Mouse (Mus musculus): ENCODE results near the gene Lrrc8b. TPM values are rescaled to one million over a fixed set of nuclear protein-coding genes. Genes with fewer than 3 reads are reported as not detected.

Lrrc8b gene
- polyA plus RNA-seq, 1 experiment from 2014 or later, result 10.6 TPM

- Histone ChIP-seq H3K9ac (ENCODE audit: low read depth, low read length) (no peak overlapping the region), H3K27ac (replicated peaks; ENCODE audit: low read depth, low read length) (no peak overlapping the region), H3K9me3 (ENCODE audit: control insufficient read depth, low read length) (0 out of 2 replicates have a peak, but pooled peaks cover 4% of the 10 kb centered on the region), H3K4me1 (ENCODE audit: control insufficient read depth, insufficient read depth, low read length) (peaks cover 6% of the 10 kb centered on the region), H3K4me2 (ENCODE audit: low read depth, low read length) (no peak overlapping the region), H3K27me3 (replicated peaks; ENCODE audit: control insufficient read depth, insufficient read depth, low read length) (no peaks in the 10 kb centered on the region), H3K36me3 (ENCODE audit: control insufficient read depth, insufficient read depth, low read length) (no peaks in the 10 kb centered on the region), H3K4me3 (ENCODE audit: low read depth, low read length) (no peak overlapping the region)
- ATAC-seq (ENCODE audit: low read depth) (no peak), DNase-seq (ENCODE audit: low spot score) (no peak)
- 79% methylated on average over 3 of the region's 3 CpGs for WGBS
Measured at GRCm38 (mm10) chr5:105501136-105501535, 85.6 kb downstream of the Lrrc8b start.

- Histone ChIP-seq H3K27me3 (replicated peaks; ENCODE audit: control insufficient read depth, insufficient read depth, low read length) (no peaks in the 10 kb centered on the region), H3K36me3 (ENCODE audit: control insufficient read depth, insufficient read depth, low read length) (no peaks in the 10 kb centered on the region), H3K4me1 (ENCODE audit: control insufficient read depth, insufficient read depth, low read length) (no peaks in the 10 kb centered on the region), H3K4me3 (ENCODE audit: low read depth, low read length) (no peak overlapping the region), H3K27ac (replicated peaks; ENCODE audit: low read depth, low read length) (no peak overlapping the region), H3K9ac (ENCODE audit: low read depth, low read length) (no peak overlapping the region), H3K9me3 (ENCODE audit: control insufficient read depth, low read length) (no peaks in the 10 kb centered on the region), H3K4me2 (ENCODE audit: low read depth, low read length) (no peak overlapping the region)
- WGBS, result 95% methylated on average over 6 of the region's 6 CpGs
- ATAC-seq (ENCODE audit: low read depth) (no peak), DNase-seq (ENCODE audit: low spot score) (no peak)
Measured at GRCm38 (mm10) chr5:105508813-105509212, 93.2 kb downstream of the Lrrc8b start.

GRCm38 (mm10) chr5:105512297-105512696, 96.7 kb downstream of the Lrrc8b start:
- H3K36me3 ChIP-seq (ENCODE audit: control insufficient read depth, insufficient read depth, low read length), result no peaks in the 10 kb centered on the region
- no peaks in the 10 kb centered on the region for H3K9me3 ChIP-seq (ENCODE audit: control insufficient read depth, low read length)
- H3K27me3 ChIP-seq (replicated peaks; ENCODE audit: control insufficient read depth, insufficient read depth, low read length), result no peaks in the 10 kb centered on the region
- 37% methylated on average over 4 of the region's 4 CpGs for WGBS
- no peak overlapping the region for H3K4me2 ChIP-seq (ENCODE audit: low read depth, low read length)
- H3K4me3 ChIP-seq (ENCODE audit: low read depth, low read length), result no peak overlapping the region
- no peak for DNase-seq (ENCODE audit: low spot score)
- H3K9ac ChIP-seq (ENCODE audit: low read depth, low read length), result no peak overlapping the region
- no peaks in the 10 kb centered on the region for H3K4me1 ChIP-seq (ENCODE audit: control insufficient read depth, insufficient read depth, low read length)
- no peak for ATAC-seq (ENCODE audit: low read depth)
- H3K27ac ChIP-seq (replicated peaks; ENCODE audit: low read depth, low read length), result no peak overlapping the region

- H3K27ac ChIP-seq (replicated peaks; ENCODE audit: low read depth, low read length), result no peak overlapping the region
- no peak overlapping the region for H3K9ac ChIP-seq (ENCODE audit: low read depth, low read length)
- H3K27me3 ChIP-seq (replicated peaks; ENCODE audit: control insufficient read depth, insufficient read depth, low read length), result no peaks in the 10 kb centered on the region
- no peak for DNase-seq (ENCODE audit: low spot score)
- no peaks in the 10 kb centered on the region for H3K36me3 ChIP-seq (ENCODE audit: control insufficient read depth, insufficient read depth, low read length)
- WGBS, result 50% methylated on average over 6 of the region's 6 CpGs
- H3K9me3 ChIP-seq (ENCODE audit: control insufficient read depth, low read length), result no peaks in the 10 kb centered on the region
- H3K4me2 ChIP-seq (ENCODE audit: low read depth, low read length), result no peak overlapping the region
- H3K4me1 ChIP-seq (ENCODE audit: control insufficient read depth, insufficient read depth, low read length), result peaks cover 2% of the 10 kb centered on the region
- ATAC-seq (ENCODE audit: low read depth), result no peak
- no peak overlapping the region for H3K4me3 ChIP-seq (ENCODE audit: low read depth, low read length)
Measured at GRCm38 (mm10) chr5:105515532-105515931, 100.0 kb downstream of the Lrrc8b start.

- Histone ChIP-seq H3K4me3 (ENCODE audit: low read depth, low read length) (no peak overlapping the region), H3K27ac (replicated peaks; ENCODE audit: low read depth, low read length) (no peak overlapping the region), H3K36me3 (ENCODE audit: control insufficient read depth, insufficient read depth, low read length) (no peaks in the 10 kb centered on the region), H3K27me3 (replicated peaks; ENCODE audit: control insufficient read depth, insufficient read depth, low read length) (no peaks in the 10 kb centered on the region), H3K9ac (ENCODE audit: low read depth, low read length) (no peak overlapping the region), H3K9me3 (ENCODE audit: control insufficient read depth, low read length) (no peaks in the 10 kb centered on the region), H3K4me2 (ENCODE audit: low read depth, low read length) (no peak overlapping the region), H3K4me1 (ENCODE audit: control insufficient read depth, insufficient read depth, low read length) (peaks cover 9% of the 10 kb centered on the region)
- DNase-seq (ENCODE audit: low spot score) (no peak), ATAC-seq (ENCODE audit: low read depth) (no peak)
- WGBS, result 37% methylated on average over 3 of the region's 3 CpGs
Measured at GRCm38 (mm10) chr5:105516290-105516689, 100.7 kb downstream of the Lrrc8b start.

GRCm38 (mm10) chr5:105517992-105518625, 102.5 kb downstream of the Lrrc8b start:
- ATAC-seq (ENCODE audit: low read depth), result no peak
- Histone ChIP-seq H3K27me3 (replicated peaks; ENCODE audit: control insufficient read depth, insufficient read depth, low read length) (no peaks in the 10 kb centered on the region), H3K9ac (ENCODE audit: low read depth, low read length) (peak overlapping the region; percentile 81; the same call in 1 of the 2 replicates), H3K27ac (replicated peaks; ENCODE audit: low read depth, low read length) (no peak overlapping the region), H3K9me3 (ENCODE audit: control insufficient read depth, low read length) (no peaks in the 10 kb centered on the region), H3K4me2 (ENCODE audit: low read depth, low read length) (peak overlapping the region; percentile 90), H3K4me3 (ENCODE audit: low read depth, low read length) (peak overlapping the region; percentile 81), H3K36me3 (ENCODE audit: control insufficient read depth, insufficient read depth, low read length) (no peaks in the 10 kb centered on the region), H3K4me1 (ENCODE audit: control insufficient read depth, insufficient read depth, low read length) (peaks cover 9% of the 10 kb centered on the region)
- WGBS, result 22% methylated on average over 7 of the region's 7 CpGs
- DNase-seq (ENCODE audit: low spot score), result no peak

GRCm38 (mm10) chr5:105518626-105519095, 103.1 kb downstream of the Lrrc8b start:
- H3K9ac ChIP-seq (ENCODE audit: low read depth, low read length), result peak overlapping the region; percentile 81
- peak overlapping the region; percentile 81 for H3K4me3 ChIP-seq (ENCODE audit: low read depth, low read length)
- peak overlapping the region; percentile 75 for H3K27ac ChIP-seq (replicated peaks; ENCODE audit: low read depth, low read length)
- H3K4me1 ChIP-seq (ENCODE audit: control insufficient read depth, insufficient read depth, low read length), result peaks cover 9% of the 10 kb centered on the region
- DNase-seq (ENCODE audit: low spot score) (peak; percentile 66), ATAC-seq (ENCODE audit: low read depth) (peak; percentile 62)
- no peaks in the 10 kb centered on the region for H3K27me3 ChIP-seq (replicated peaks; ENCODE audit: control insufficient read depth, insufficient read depth, low read length)
- H3K4me2 ChIP-seq (ENCODE audit: low read depth, low read length), result peak overlapping the region; percentile 90
- H3K36me3 ChIP-seq (ENCODE audit: control insufficient read depth, insufficient read depth, low read length), result no peaks in the 10 kb centered on the region
- no peaks in the 10 kb centered on the region for H3K9me3 ChIP-seq (ENCODE audit: control insufficient read depth, low read length)
- WGBS, result 2% methylated on average over 16 of the region's 16 CpGs

- DNase-seq (ENCODE audit: low spot score), result peak; percentile 90
- H3K9me3 ChIP-seq (ENCODE audit: control insufficient read depth, low read length), result no peaks in the 10 kb centered on the region
- ATAC-seq (ENCODE audit: low read depth), result peak; percentile 95
- H3K4me3 ChIP-seq (ENCODE audit: low read depth, low read length), result peak within 1 kb of the TSS; percentile 81
- H3K27ac ChIP-seq (replicated peaks; ENCODE audit: low read depth, low read length), result peak within 1 kb of the TSS; percentile 77
- peak within 1 kb of the TSS; percentile 81 for H3K9ac ChIP-seq (ENCODE audit: low read depth, low read length)
- H3K27me3 ChIP-seq (replicated peaks; ENCODE audit: control insufficient read depth, insufficient read depth, low read length), result no peaks in the 10 kb centered on the region
- no peaks in the 10 kb centered on the region for H3K36me3 ChIP-seq (ENCODE audit: control insufficient read depth, insufficient read depth, low read length)
- peaks cover 9% of the 10 kb centered on the region for H3K4me1 ChIP-seq (ENCODE audit: control insufficient read depth, insufficient read depth, low read length)
- WGBS, result under 1% methylated on average over 31 of the region's 93 CpGs
- peak within 1 kb of the TSS; percentile 90 for H3K4me2 ChIP-seq (ENCODE audit: low read depth, low read length)
Measured at GRCm38 (mm10) chr5:105519096-105519975, 103.8 kb downstream of the Lrrc8b start, which contains the start of gene Lrrc8c. Lrrc8c (plus strand) TSS chr5:105519388.

All from embryonic facial prominence, embryonic 14.5 days (tissue).